Mouse (Mus musculus) G1E (cell line): ENCODE measurements around the gene Nav3.

Experiments
- CTCF ChIP-seq: IDR thresholded peaks from 2 replicates; pipeline ENCODE4 v1.5.1; 2012; ENCODE audit warnings: low read depth, low read length, inconsistent platforms, mixed read lengths
- GATA1 ChIP-seq: IDR thresholded peaks from 2 replicates; pipeline ENCODE4 v1.6.1; 2012; ENCODE audit warnings: borderline replicate concordance, low read length, inconsistent platforms, mixed read lengths
- TAL1 ChIP-seq: conservative IDR thresholded peaks from 2 replicates; pipeline ENCODE4 v1.6.1; 2012; ENCODE audit warnings: low read depth, low read length, inconsistent platforms, mixed read lengths

DNA sequence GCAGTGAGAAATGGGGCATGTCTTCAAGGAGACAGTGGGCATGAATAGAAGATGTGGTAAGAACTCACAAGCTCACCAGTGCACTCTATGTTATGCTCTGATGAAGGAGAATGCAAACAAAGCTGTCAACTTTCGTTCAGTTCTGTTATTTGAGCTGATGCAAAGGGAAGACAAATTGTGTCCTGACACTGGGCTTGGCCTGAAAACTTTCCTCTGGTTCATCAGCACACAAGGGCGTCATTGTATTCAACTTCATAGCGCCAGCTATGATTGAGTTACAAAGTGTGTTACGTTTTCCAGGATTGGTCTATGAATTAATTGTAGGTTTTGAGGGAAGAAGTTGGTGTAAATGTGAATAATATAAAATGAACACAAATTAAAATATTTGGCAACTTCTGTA, 548.8 kb downstream of the Nav3 start:
- TF ChIP-seq CTCF (no peak), GATA1 (no peak), TAL1 (no peak)
